Mouse (Mus musculus) gastrocnemius, postnatal 25 days (tissue): ENCODE results near the gene Hadhb. TPM values are rescaled to one million over a fixed set of nuclear protein-coding genes. Genes with fewer than 3 reads are reported as not detected.
"Not testable (repeated sequence)": the region's sequence is repeated elsewhere in the genome, so short reads cannot be mapped to it uniquely, and the experiment has no call there.

Experiments
- DNase-seq: peaks from one replicate; pipeline ENCODE4 v3.0.0; 2022
- total RNA-seq, 2 experiments: library from RNA; stranded (reverse); gene quantifications; 1 replicate in 1 of 2; 2 replicates in 1 of 2; pipeline ENCODE4 v1.2.3; 2021

Gene Hadhb
- total RNA-seq, 2 experiments from 2014 or later = 301 to 366 TPM

- DNase-seq = no peak
Measured at GRCm38 (mm10) chr5:30172931-30173692, 18.1 kb downstream of the Hadhb start.

GRCm38 (mm10) chr5:30175811-30176210 is 20.8 kb downstream of the Hadhb start:
- no peak for DNase-seq

GRCm38 (mm10) chr5:30187687-30188485 is 32.8 kb downstream of the Hadhb start:
- no peak for DNase-seq

- DNase-seq = no peak
Measured at GRCm38 (mm10) chr5:30192452-30192851, 37.4 kb downstream of the Hadhb start.

- DNase-seq = no peak
Measured at GRCm38 (mm10) chr5:30195340-30195739, 40.3 kb downstream of the Hadhb start.

- no peak for DNase-seq
Measured at GRCm38 (mm10) chr5:30198257-30198656, 43.2 kb downstream of the Hadhb start.

- DNase-seq = no peak
Measured at GRCm38 (mm10) chr5:30201521-30201920, 46.5 kb downstream of the Hadhb start.

- no peak for DNase-seq
Measured at GRCm38 (mm10) chr5:30202221-30202620, 47.2 kb downstream of the Hadhb start.

- DNase-seq = no peak
Measured at GRCm38 (mm10) chr5:30203216-30203885, 48.3 kb downstream of the Hadhb start.

GRCm38 (mm10) chr5:30204441-30204840 is 49.4 kb downstream of the Hadhb start:
- no peak for DNase-seq

- DNase-seq = no peak
Measured at GRCm38 (mm10) chr5:30205034-30205433, 50.0 kb downstream of the Hadhb start.

- no peak for DNase-seq
Measured at GRCm38 (mm10) chr5:30205493-30205892, 50.4 kb downstream of the Hadhb start, which contains the start of gene Adgrf3. Adgrf3 (minus strand) TSS chr5:30205722.

GRCm38 (mm10) chr5:30207276-30207675 is 52.2 kb downstream of the Hadhb start:
- DNase-seq = no peak

GRCm38 (mm10) chr5:30210758-30211157 is 55.7 kb downstream of the Hadhb start:
- not testable (repeated sequence) for DNase-seq

- DNase-seq = no peak
Measured at GRCm38 (mm10) chr5:30214889-30215288, 59.8 kb downstream of the Hadhb start.

GRCm38 (mm10) chr5:30215970-30216369 is 60.9 kb downstream of the Hadhb start:
- no peak for DNase-seq

GRCm38 (mm10) chr5:30219715-30220114 is 64.7 kb downstream of the Hadhb start:
- no peak for DNase-seq

- DNase-seq = no peak
Measured at GRCm38 (mm10) chr5:30220666-30221065, 65.6 kb downstream of the Hadhb start.

- no peak for DNase-seq
Measured at GRCm38 (mm10) chr5:30222681-30223080, 67.6 kb downstream of the Hadhb start.

GRCm38 (mm10) chr5:30230901-30231300 is 75.9 kb downstream of the Hadhb start:
- DNase-seq = no peak

- DNase-seq = no peak
Measured at GRCm38 (mm10) chr5:30231891-30232270, 76.8 kb downstream of the Hadhb start.

GRCm38 (mm10) chr5:30232271-30232971 is 77.4 kb downstream of the Hadhb start, which contains the start of gene Selenoi:
Selenoi (plus strand) TSS chr5:30232581.
- peak; percentile 99 for DNase-seq
